Mouse (Mus musculus) G1E (cell line): ENCODE measurements around the gene Rin3.

Experiments
- CTCF ChIP-seq: IDR thresholded peaks from 2 replicates; pipeline ENCODE4 v1.5.1; 2012; ENCODE audit warnings: low read depth, low read length, inconsistent platforms, mixed read lengths
- GATA1 ChIP-seq: IDR thresholded peaks from 2 replicates; pipeline ENCODE4 v1.6.1; 2012; ENCODE audit warnings: borderline replicate concordance, low read length, inconsistent platforms, mixed read lengths
- GATA2 ChIP-seq: IDR thresholded peaks from 2 replicates; pipeline ENCODE4 v1.6.1; 2012; ENCODE audit warnings: low read depth, low read length, inconsistent platforms, borderline replicate concordance
- POLR2AphosphoS5 ChIP-seq: IDR thresholded peaks from 2 replicates; pipeline ENCODE4 v1.6.1; 2012; ENCODE audit warnings: low read depth, low read length, inconsistent platforms; ENCODE audit not compliant: insufficient replicate concordance

DNA sequence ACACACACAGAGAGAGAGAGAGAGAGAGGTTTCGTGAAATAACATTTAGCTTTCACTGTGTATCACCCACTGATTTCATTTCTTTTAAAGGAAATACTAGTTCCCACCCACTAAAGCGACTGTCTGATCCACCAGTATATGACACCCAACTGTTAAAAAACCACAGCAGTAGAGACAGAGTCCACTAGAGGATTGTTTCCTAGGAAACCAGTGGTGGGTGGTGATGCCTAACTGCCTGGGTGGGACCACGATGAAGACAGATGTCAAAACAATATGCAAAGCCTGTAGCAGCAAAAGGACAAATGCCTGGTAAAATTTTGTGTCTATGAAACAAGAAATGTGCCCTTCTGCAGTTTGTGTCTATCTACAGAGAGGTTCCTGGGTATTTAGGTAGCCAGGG is 31.8 kb upstream of the Rin3 start:
- TF ChIP-seq CTCF (no peak), GATA1 (no peak), POLR2AphosphoS5 (no peak), GATA2 (no peak)
